Mouse (Mus musculus) brown adipose tissue, adult 24 weeks (tissue): Measurements from ENCODE around the gene Setd1a. TPM values are rescaled to one million over a fixed set of nuclear protein-coding genes. Genes with fewer than 3 reads are reported as not detected.
"Not testable (repeated sequence)": the region's sequence is repeated elsewhere in the genome, so short reads cannot be mapped to it uniquely, and the experiment has no call there.

ENCODE experiments used
- H3K27ac ChIP-seq: fragments of 200-500 bp; replicated peaks from 2 replicates; pipeline ENCODE4 v1.5.1; 2012; ENCODE audit warnings: low read depth, mild to moderate bottlenecking, low read length
- H3K4me1 ChIP-seq: fragments of 200-500 bp; 2 replicates; pipeline ENCODE4 v1.6.1; 2012; ENCODE audit warnings: low read length, mixed read lengths; ENCODE audit not compliant: control insufficient read depth, insufficient read depth, insufficient read length
- H3K4me3 ChIP-seq: fragments of 200-500 bp; 2 replicates; pipeline ENCODE4 v1.5.1; 2012; ENCODE audit warnings: low read depth, mild to moderate bottlenecking, low read length, moderate library complexity; ENCODE audit not compliant: insufficient read depth
- polyA plus RNA-seq: library from polyadenylated mRNA; stranded (reverse); fragments of >200 nt; gene quantifications from 2 replicates; pipeline ENCODE4 v1.2.4, GENCODE M21; 2012; ENCODE audit not compliant: missing spikeins, insufficient read depth, insufficient read length

Setd1a gene
- polyA plus RNA-seq, 1 experiment, result 11.7 TPM

GRCm38 (mm10) chr7:127823236-127824171 lies 47.0 kb downstream of the Setd1a start:
- Histone ChIP-seq H3K4me1 (peaks cover 8% of the 10 kb centered on the region; the same call in 1 of the 2 replicates), H3K4me3 (0 out of 2 replicates have a peak overlapping the region, but pooled peaks have one; percentile 41), H3K27ac (no peak overlapping the region)

GRCm38 (mm10) chr7:127824176-127824871 lies 47.9 kb downstream of the Setd1a start, which contains the start of the genes Stx4a and Stx1b:
Gene Stx4a, plus strand, starts transcription at chr7:127824294.
Gene Stx1b, minus strand, starts transcription at chr7:127824549.
- no peak within 1 kb of the TSS for H3K27ac ChIP-seq
- peak within 1 kb of the TSS; percentile 41; the same call in 1 of the 2 replicates for H3K4me3 ChIP-seq
- H3K4me1 ChIP-seq, result peaks cover 4% of the 10 kb centered on the region; the same call in 1 of the 2 replicates

- H3K4me1 ChIP-seq, result no peaks in the 10 kb centered on the region
- H3K27ac ChIP-seq, result no peak overlapping the region
Measured at GRCm38 (mm10) chr7:127835550-127835949, 59.1 kb downstream of the Setd1a start.

GRCm38 (mm10) chr7:127837473-127837872 lies 61.0 kb downstream of the Setd1a start:
- Histone ChIP-seq H3K4me1 (no peaks in the 10 kb centered on the region), H3K4me3 (no peak overlapping the region), H3K27ac (no peak overlapping the region)

More at GRCm38 (mm10) chr7:127835550-127835949, 59.1 kb downstream of the Setd1a start:
- H3K4me3 ChIP-seq, result no peak overlapping the region

GRCm38 (mm10) chr7:127837878-127838277 lies 61.4 kb downstream of the Setd1a start:
- H3K4me3 ChIP-seq, H3K4me1 ChIP-seq: not testable (repeated sequence)

GRCm38 (mm10) chr7:127840031-127840430 lies 63.6 kb downstream of the Setd1a start:
- not testable (repeated sequence) for H3K27ac ChIP-seq, H3K4me1 ChIP-seq, H3K4me3 ChIP-seq

More at GRCm38 (mm10) chr7:127837878-127838277, 61.4 kb downstream of the Setd1a start:
- not testable (repeated sequence) for H3K27ac ChIP-seq

GRCm38 (mm10) chr7:127840886-127841285 lies 64.4 kb downstream of the Setd1a start:
- Histone ChIP-seq H3K4me3 (peak overlapping the region; percentile 60), H3K4me1 (no peaks in the 10 kb centered on the region), H3K27ac (peak overlapping the region; percentile 90)

- Histone ChIP-seq H3K4me1 (no peaks in the 10 kb centered on the region), H3K27ac (peak overlapping the region; percentile 93), H3K4me3 (peak overlapping the region; percentile 95)
Measured at GRCm38 (mm10) chr7:127841340-127842000, 65.0 kb downstream of the Setd1a start.

- no peaks in the 10 kb centered on the region for H3K4me1 ChIP-seq
- H3K4me3 ChIP-seq, result peak overlapping the region; percentile 95
- H3K27ac ChIP-seq, result peak overlapping the region; percentile 93
Measured at GRCm38 (mm10) chr7:127842001-127842718, 65.7 kb downstream of the Setd1a start.

Other genes with a start within 250 kb of the Setd1a start
- 2.0 TPM in 1 of 2 replicates, not detected in the other for gene Tmem265, start 215.3 kb upstream of the Setd1a start, polyA plus RNA-seq
- 15.9 and 17.1 TPM in 2 replicates for gene Phkg2, start 203.3 kb upstream of the Setd1a start, polyA plus RNA-seq
- gene Ccdc189, start 188.1 kb upstream of the Setd1a start, polyA plus RNA-seq, result 4.5 and 6.0 TPM in 2 replicates
- 14.7 and 19.4 TPM in 2 replicates for gene Rnf40, start 187.9 kb upstream of the Setd1a start, polyA plus RNA-seq
- gene Zfp629, start 160.9 kb upstream of the Setd1a start, polyA plus RNA-seq, result 6.6 and 7.5 TPM in 2 replicates
- gene Bcl7c, start 67.7 kb upstream of the Setd1a start, polyA plus RNA-seq, result 15.7 and 17.4 TPM in 2 replicates
- gene Ctf1, start 63.9 kb upstream of the Setd1a start, polyA plus RNA-seq, result 7.3 and 10.5 TPM in 2 replicates
- gene Ctf2, start 44.5 kb upstream of the Setd1a start, polyA plus RNA-seq, result not detected in 2 replicates
- gene Fbxl19, start 32.1 kb upstream of the Setd1a start, polyA plus RNA-seq, result 2.7 and 3.2 TPM in 2 replicates
- gene Orai3, start 6.9 kb upstream of the Setd1a start, polyA plus RNA-seq, result 16.8 and 23.1 TPM in 2 replicates
- gene Gm49388, start 8.9 kb downstream of the Setd1a start, polyA plus RNA-seq, result 0.54 TPM in 1 of 2 replicates, not detected in the other
- 39.6 and 47.1 TPM in 2 replicates for gene Hsd3b7, start 23.9 kb downstream of the Setd1a start, polyA plus RNA-seq
- 89.1 and 91.8 TPM in 2 replicates for gene Stx4a, start 47.6 kb downstream of the Setd1a start, polyA plus RNA-seq
- 4.8 and 8.4 TPM in 2 replicates for gene Stx1b, start 47.9 kb downstream of the Setd1a start, polyA plus RNA-seq
- 6.3 and 6.8 TPM in 2 replicates for gene Zfp646, start 99.6 kb downstream of the Setd1a start, polyA plus RNA-seq
- gene Zfp668, start 100.2 kb downstream of the Setd1a start, polyA plus RNA-seq, result 1.4 TPM in 2 replicates
- gene Prss53, start 114.3 kb downstream of the Setd1a start, polyA plus RNA-seq, result 0.67 and 1.1 TPM in 2 replicates
- gene Gm21974, start 118.8 kb downstream of the Setd1a start, polyA plus RNA-seq, result not detected in 2 replicates
- gene Vkorc1, start 118.9 kb downstream of the Setd1a start, polyA plus RNA-seq, result 72.3 and 86.0 TPM in 2 replicates
- 202 and 239 TPM in 2 replicates for gene Bckdk, start 127.4 kb downstream of the Setd1a start, polyA plus RNA-seq
- 17.9 and 21.4 TPM in 2 replicates for gene Kat8, start 135.8 kb downstream of the Setd1a start, polyA plus RNA-seq
- gene Prss8, start 153.4 kb downstream of the Setd1a start, polyA plus RNA-seq, result 0.79 TPM in 1 of 2 replicates, not detected in the other
- gene Prss36, start 170.1 kb downstream of the Setd1a start, polyA plus RNA-seq, result 20.2 and 23.7 TPM in 2 replicates
- 250 and 260 TPM in 2 replicates for gene Fus, start 190.8 kb downstream of the Setd1a start, polyA plus RNA-seq
- gene Pycard, start 217.2 kb downstream of the Setd1a start, polyA plus RNA-seq, result 0.79 and 3.6 TPM in 2 replicates
- gene Trim72, start 227.3 kb downstream of the Setd1a start, polyA plus RNA-seq, result 0.48 and 2.6 TPM in 2 replicates